Mouse (Mus musculus) midbrain, embryonic 14.5 days (tissue): ENCODE results near the gene Zfp697. TPM values are rescaled to one million over a fixed set of nuclear protein-coding genes. Genes with fewer than 3 reads are reported as not detected.

ENCODE experiments used
- ATAC-seq: fragments of 200-750 bp; cut with Nextera tagmentation; 2 replicates; pipeline ENCODE4 v1.8.0; 2017; ENCODE audit warnings: moderate number of reproducible peaks, moderate library complexity; ENCODE audit not compliant: low FRiP score, low TSS enrichment
- DNase-seq: peaks from one replicate; pipeline ENCODE4 v3.0.0-alpha.2; 2015
- H3K27ac ChIP-seq: fragments of 300-500 bp; sonication (generic); replicated peaks from 2 replicates; pipeline ENCODE4 v1.5.1; 2014; ENCODE audit warnings: mild to moderate bottlenecking, low read depth, low read length, moderate library complexity
- H3K27me3 ChIP-seq: fragments of 300-500 bp; sonication (generic); 2 replicates; pipeline ENCODE4 v1.6.1; 2014; ENCODE audit warnings: low read length, control low read depth, mixed read lengths; ENCODE audit not compliant: control insufficient read depth, insufficient read depth
- H3K36me3 ChIP-seq: fragments of 300-500 bp; sonication (generic); 2 replicates; pipeline ENCODE4 v1.6.1; 2014; ENCODE audit warnings: low read length, control low read depth; ENCODE audit not compliant: control insufficient read depth, insufficient read depth
- H3K4me1 ChIP-seq: fragments of 300-500 bp; sonication (generic); 2 replicates; pipeline ENCODE4 v1.6.1; 2014; ENCODE audit warnings: mild to moderate bottlenecking, antibody characterized with exemption, low read length, control low read depth; ENCODE audit not compliant: control insufficient read depth, insufficient read depth
- H3K4me2 ChIP-seq: fragments of 300-500 bp; sonication (generic); 2 replicates; pipeline ENCODE4 v1.6.1; 2014; ENCODE audit warnings: mild to moderate bottlenecking, low read length, moderate library complexity
- H3K4me3 ChIP-seq: fragments of 300-500 bp; sonication (generic); replicated peaks from 2 replicates; pipeline ENCODE4 v1.5.1; 2014; ENCODE audit warnings: low read depth, low read length
- H3K9ac ChIP-seq: fragments of 300-500 bp; sonication (generic); replicated peaks from 2 replicates; pipeline ENCODE4 v1.6.1; 2014; ENCODE audit warnings: mild to moderate bottlenecking, low read length, moderate library complexity
- H3K9me3 ChIP-seq: fragments of 300-500 bp; sonication (generic); 2 replicates; pipeline ENCODE4 v1.6.1; 2016; ENCODE audit warnings: low read length, control low read depth, mixed read lengths; ENCODE audit not compliant: control insufficient read depth
- WGBS: fragments of 180-500 bp; shearing (Covaris S2); extraction: QIAGEN DNeasy Blood & Tissue Kit; methylation state at CpG from one replicate; pipeline ENCODE4 v1.1.7; 2014; 5-methylcytosine and 5-hydroxymethylcytosine counted together
- polyA plus RNA-seq: library from polyadenylated mRNA; unstranded; fragments of >200 nt; fragmentation: Nextera tagmentation; extraction: Ambion mirVana; gene quantifications from 2 replicates; pipeline ENCODE4 v1.2.1, GENCODE M21; 2014

The Zfp697 gene
- polyA plus RNA-seq, 1 experiment from 2014 or later: 21.3 TPM

DNA sequence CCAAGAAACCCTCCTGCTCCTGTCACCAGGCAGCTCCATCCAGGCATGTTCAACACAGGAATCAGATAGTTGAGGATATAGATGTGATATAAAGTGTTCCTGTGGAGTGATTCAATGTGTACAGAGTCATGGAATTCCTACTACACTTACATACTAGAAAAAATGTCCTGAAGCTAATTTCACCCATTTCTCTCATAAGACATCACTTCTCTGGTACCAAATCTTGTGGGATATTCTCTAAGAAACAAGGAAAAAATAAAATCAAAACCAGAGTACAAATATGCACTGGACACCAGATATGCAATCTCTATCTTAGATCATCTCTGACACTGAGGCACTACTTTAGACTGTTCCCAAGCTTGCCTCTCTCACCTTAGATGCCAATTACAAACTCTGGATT is 247.9 kb downstream of the Zfp697 start, which contains the start of gene Hsd3b5:
TSS of gene Hsd3b5 (minus strand) at position 101 of the 400 bp plus-strand sequence.
- H3K4me3 ChIP-seq: no peak within 1 kb of the TSS
- H3K27me3 ChIP-seq: no peaks in the 10 kb centered on the region
- no peaks in the 10 kb centered on the region for H3K36me3 ChIP-seq
- no peak within 1 kb of the TSS for H3K9ac ChIP-seq
- no peak within 1 kb of the TSS for H3K27ac ChIP-seq
- DNase-seq (no peak), ATAC-seq (no peak)
- H3K4me1 ChIP-seq: no peaks in the 10 kb centered on the region
- H3K4me2 ChIP-seq: no peak within 1 kb of the TSS
- H3K9me3 ChIP-seq: no peaks in the 10 kb centered on the region

DNA sequence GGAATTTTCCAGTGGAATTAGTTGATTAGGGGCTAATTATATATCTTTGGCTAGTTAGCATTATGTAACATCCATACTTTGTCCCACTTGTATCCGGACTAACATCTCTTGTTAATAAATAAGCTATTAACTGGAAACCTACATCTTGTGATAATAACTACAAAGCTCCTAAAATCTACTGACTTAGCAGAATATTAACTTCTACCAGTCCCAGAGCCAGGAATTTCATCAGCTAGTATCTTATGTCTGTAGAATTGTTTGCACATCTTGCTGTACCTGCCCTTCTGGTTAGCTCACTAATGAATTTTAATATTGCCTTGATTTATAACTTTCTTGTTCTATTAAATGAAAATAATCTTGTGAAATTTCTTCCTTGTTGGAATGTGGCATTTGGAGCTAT is 252.9 kb downstream of the Zfp697 start:
- no peak overlapping the region for H3K9ac ChIP-seq
- no peaks in the 10 kb centered on the region for H3K36me3 ChIP-seq
- H3K27ac ChIP-seq: no peak overlapping the region
- no peak for ATAC-seq
- H3K27me3 ChIP-seq: no peaks in the 10 kb centered on the region
- no peaks in the 10 kb centered on the region for H3K4me1 ChIP-seq
- no peaks in the 10 kb centered on the region for H3K9me3 ChIP-seq
- no peak for DNase-seq
- no peak overlapping the region for H3K4me3 ChIP-seq
- WGBS: 94% methylated on average over 1 of the region's 1 CpGs
- no peak overlapping the region for H3K4me2 ChIP-seq

DNA sequence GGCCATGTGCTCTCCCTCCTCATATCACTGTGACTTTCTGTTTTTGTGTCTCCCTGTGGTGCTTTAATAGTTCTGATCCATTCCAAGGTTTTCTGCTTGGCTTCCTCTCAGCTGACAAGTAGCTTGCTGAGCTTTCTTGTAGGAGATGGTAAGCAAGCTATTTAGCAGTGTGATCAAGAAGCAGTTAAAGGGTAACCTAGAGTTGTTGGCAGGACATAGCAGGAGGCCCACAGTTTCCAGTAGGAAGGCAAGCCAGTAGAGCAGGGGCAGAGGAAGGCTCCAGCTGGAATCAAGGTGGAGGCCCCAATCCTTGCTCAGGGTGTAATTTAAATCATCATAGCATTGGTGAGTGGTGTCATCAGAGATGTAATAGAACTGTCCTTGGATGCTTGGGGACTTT is 298.5 kb downstream of the Zfp697 start:
- Histone ChIP-seq H3K27ac (no peak overlapping the region), H3K9ac (no peak overlapping the region), H3K9me3 (no peaks in the 10 kb centered on the region), H3K4me2 (no peak overlapping the region), H3K4me1 (no peaks in the 10 kb centered on the region), H3K4me3 (no peak overlapping the region), H3K36me3 (no peaks in the 10 kb centered on the region), H3K27me3 (no peaks in the 10 kb centered on the region)
- ATAC-seq: no peak
- DNase-seq: no peak

DNA sequence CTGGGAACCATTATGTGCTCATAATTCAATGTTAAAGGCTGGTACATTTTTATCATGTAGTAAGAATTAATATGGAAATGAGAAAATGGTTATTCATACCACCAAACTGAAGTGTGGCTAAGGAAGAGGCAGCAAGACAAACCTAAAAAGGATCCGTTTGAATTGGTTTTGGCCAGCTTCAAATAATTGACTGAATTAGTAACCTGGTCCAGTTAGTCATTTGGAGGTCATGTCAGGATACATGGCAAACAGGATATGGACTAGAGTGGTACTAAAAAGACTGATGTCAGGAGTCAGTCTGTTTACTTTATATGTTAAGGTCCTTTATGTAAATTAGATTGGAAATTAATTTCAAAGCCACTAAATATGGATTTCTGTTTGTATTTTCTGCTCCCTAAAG is 300.1 kb downstream of the Zfp697 start:
- no peaks in the 10 kb centered on the region for H3K27me3 ChIP-seq
- no peak overlapping the region for H3K27ac ChIP-seq
- H3K4me1 ChIP-seq: no peaks in the 10 kb centered on the region
- no peaks in the 10 kb centered on the region for H3K36me3 ChIP-seq
- no peak for ATAC-seq
- 84% methylated on average over 1 of the region's 1 CpGs for WGBS
- H3K4me3 ChIP-seq: no peak overlapping the region
- no peak overlapping the region for H3K9ac ChIP-seq
- H3K4me2 ChIP-seq: no peak overlapping the region
- DNase-seq: no peak
- no peaks in the 10 kb centered on the region for H3K9me3 ChIP-seq

DNA sequence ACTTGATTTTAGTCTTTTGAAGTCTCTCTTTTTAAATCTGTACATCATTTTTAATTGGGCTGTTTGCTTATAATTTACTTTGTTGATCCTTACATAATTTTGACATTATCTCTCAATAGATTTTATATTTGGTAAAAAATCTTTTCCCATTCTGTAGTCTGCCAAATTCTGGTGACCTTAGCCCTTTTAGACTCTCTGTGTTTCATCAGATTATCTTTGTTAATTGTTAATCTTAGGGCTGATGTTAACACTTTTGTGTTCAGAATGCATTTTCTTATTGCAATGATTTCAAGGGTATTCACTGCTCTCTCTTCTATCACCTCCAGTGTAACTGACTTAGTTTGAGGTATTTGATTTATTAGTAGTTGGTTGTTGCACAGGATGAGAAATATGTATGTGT is 338.5 kb downstream of the Zfp697 start:
- Histone ChIP-seq H3K4me2 (no peak overlapping the region), H3K9me3 (no peaks in the 10 kb centered on the region), H3K27me3 (no peaks in the 10 kb centered on the region), H3K4me1 (no peaks in the 10 kb centered on the region), H3K9ac (no peak overlapping the region), H3K36me3 (no peaks in the 10 kb centered on the region), H3K4me3 (no peak overlapping the region), H3K27ac (no peak overlapping the region)
- ATAC-seq: no peak
- no peak for DNase-seq

DNA sequence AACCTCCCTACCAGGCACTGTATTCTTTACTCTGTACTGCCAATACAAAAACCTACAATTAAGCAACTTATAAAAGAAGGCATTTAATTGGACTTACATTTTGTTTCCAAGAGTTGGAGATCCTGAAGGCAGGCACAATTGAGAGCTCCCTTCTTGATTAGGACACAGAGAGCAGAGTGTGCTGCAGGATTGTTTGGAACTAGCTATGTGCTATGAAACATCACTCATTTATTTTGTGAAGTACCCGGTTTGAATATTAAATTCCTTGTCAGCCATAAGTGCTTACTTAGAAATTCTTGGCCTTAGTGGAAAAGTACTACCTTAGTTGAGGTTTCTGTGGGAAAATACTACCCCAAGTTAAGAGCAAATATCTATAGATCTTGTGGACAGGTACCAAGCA is 342.1 kb downstream of the Zfp697 start, which contains the start of gene Hsd3b2:
TSS of gene Hsd3b2 (minus strand) at position 168 of the 400 bp plus-strand sequence.
- Histone ChIP-seq H3K9me3 (no peaks in the 10 kb centered on the region), H3K36me3 (no peaks in the 10 kb centered on the region), H3K27ac (no peak within 1 kb of the TSS), H3K4me3 (no peak within 1 kb of the TSS), H3K9ac (no peak within 1 kb of the TSS), H3K27me3 (no peaks in the 10 kb centered on the region), H3K4me1 (no peaks in the 10 kb centered on the region), H3K4me2 (no peak within 1 kb of the TSS)
- no peak for DNase-seq
- 90% methylated on average over 1 of the region's 1 CpGs for WGBS
- no peak for ATAC-seq

DNA sequence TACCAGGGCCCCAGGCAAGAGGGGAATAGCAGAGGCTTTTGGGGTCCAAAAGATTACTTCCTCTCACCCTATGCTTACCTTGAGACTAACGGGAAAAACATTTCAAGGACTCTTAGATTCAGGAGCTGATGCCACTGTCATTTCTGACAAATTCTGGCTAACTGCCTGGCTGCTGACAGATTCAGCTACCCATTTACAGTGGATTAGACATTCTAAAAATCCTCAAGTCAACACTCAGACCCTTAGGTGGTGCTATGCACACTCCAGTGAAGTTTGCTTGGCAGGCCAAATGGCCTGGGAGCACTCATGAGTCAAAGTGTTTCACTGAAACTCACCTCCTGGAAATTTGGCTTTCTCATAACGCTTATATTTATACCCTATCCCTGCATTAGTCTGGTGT is 344.0 kb downstream of the Zfp697 start:
- no peak overlapping the region for H3K4me2 ChIP-seq
- H3K9ac ChIP-seq: no peak overlapping the region
- no peaks in the 10 kb centered on the region for H3K4me1 ChIP-seq
- no peaks in the 10 kb centered on the region for H3K27me3 ChIP-seq
- H3K27ac ChIP-seq: no peak overlapping the region
- DNase-seq: no peak
- no peaks in the 10 kb centered on the region for H3K36me3 ChIP-seq
- no peak overlapping the region for H3K4me3 ChIP-seq
- WGBS: 82% methylated on average over 2 of the region's 2 CpGs
- no peaks in the 10 kb centered on the region for H3K9me3 ChIP-seq
- no peak for ATAC-seq

DNA sequence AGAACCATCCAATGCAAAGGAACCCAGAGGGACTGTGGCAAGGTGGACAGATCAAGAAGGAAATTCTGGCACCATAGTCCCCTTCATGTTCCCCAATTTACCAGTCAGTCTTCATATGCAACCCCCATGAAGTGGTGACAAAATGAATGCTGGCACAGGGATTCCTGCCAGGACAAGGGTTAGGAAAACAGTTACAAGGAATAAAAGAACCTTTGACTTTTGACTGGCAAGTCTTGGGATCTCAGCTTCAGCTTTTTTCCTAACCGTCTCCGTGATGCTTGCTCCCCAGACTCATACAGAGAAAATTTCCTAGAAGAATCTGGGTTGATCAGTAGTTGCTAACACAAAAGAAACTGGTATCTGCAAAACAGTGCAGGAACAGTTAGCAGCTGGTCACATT is 351.5 kb downstream of the Zfp697 start:
- Histone ChIP-seq H3K36me3 (no peaks in the 10 kb centered on the region), H3K27me3 (no peaks in the 10 kb centered on the region), H3K4me3 (no peak overlapping the region), H3K9ac (no peak overlapping the region), H3K4me1 (no peaks in the 10 kb centered on the region), H3K9me3 (no peaks in the 10 kb centered on the region), H3K4me2 (no peak overlapping the region), H3K27ac (no peak overlapping the region)
- WGBS: 82% methylated on average over 2 of the region's 2 CpGs
- ATAC-seq (no peak), DNase-seq (no peak)

DNA sequence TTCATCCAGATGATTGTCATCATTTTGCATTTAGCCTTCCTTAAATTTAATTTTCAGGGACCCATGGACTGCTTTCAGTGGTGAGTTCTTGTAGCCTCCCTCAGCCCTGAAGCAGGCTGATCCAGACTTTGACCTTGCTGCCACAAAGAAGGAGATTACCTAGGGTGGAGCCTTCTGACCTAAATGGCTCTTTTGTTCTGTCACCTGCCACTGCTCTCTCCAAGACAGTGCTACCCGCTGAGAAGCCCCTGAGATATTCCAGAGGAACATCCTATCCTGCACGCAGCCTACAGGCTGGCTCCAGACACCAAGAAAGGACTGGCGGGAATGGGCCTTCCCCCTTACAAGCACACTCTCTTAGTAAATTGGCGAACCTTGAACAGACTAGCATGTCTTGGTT is 352.1 kb downstream of the Zfp697 start:
- no peak overlapping the region for H3K4me2 ChIP-seq
- WGBS: 37% methylated on average over 4 of the region's 4 CpGs
- H3K27me3 ChIP-seq: no peaks in the 10 kb centered on the region
- no peak overlapping the region for H3K9ac ChIP-seq
- no peak overlapping the region for H3K4me3 ChIP-seq
- H3K36me3 ChIP-seq: no peaks in the 10 kb centered on the region
- H3K4me1 ChIP-seq: no peaks in the 10 kb centered on the region
- ATAC-seq (no peak), DNase-seq (no peak)
- no peaks in the 10 kb centered on the region for H3K9me3 ChIP-seq
- H3K27ac ChIP-seq: no peak overlapping the region
